Mouse (Mus musculus): Measurements from ENCODE around the gene Pcgf5.
"Not testable (repeated sequence)": the region's sequence is repeated elsewhere in the genome, so short reads cannot be mapped to it uniquely, and the experiment has no call there.

Gene Pcgf5

DNA sequence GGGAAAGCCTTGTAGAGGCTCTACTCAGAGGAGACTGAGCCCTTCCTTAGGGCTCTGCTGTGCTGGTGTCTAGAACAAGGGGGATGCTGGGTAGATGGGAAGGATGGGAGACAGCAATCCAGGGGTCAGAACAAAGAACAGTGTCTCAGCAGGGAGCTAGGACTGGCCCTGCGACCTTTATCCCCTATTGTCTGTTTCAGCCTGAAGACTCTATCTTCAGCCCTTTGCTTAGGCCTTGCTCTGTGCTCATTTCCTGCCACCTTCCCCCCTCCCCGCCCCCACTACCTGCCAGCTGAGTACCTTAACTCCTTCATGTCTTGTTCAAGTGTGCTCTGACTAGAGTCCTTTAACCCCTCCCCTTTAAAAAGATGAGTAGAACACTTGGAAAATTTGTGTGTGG is 36.3 kb downstream of the Pcgf5 start:
- in situ Hi-C loops (cut with MboI): no loop called here

DNA sequence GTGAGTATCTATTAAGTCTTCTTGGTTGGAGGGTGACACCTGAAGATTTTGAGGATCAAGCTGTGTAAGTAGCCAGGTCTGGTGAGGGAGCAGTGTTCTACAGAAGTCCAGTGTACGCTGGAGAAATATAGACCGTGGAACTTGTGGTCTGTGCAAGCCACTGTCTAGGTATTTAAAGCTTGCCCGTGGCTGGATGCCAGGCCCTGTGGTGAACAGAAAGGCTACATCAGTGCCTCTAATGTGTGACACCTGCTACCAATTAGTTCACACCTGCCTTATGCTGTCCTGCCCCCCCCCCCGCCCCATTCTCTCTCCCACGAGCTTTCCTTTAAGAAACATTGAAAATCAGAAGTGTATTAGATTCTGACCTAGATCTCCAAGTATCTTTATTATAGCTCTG is 40.4 kb downstream of the Pcgf5 start:
- in situ Hi-C loops (cut with MboI): no loop called here

GRCm38 (mm10) chr19:36390714-36391113 is 42.6 kb downstream of the Pcgf5 start:
- in situ Hi-C loops (cut with MboI): no loop called here

DNA sequence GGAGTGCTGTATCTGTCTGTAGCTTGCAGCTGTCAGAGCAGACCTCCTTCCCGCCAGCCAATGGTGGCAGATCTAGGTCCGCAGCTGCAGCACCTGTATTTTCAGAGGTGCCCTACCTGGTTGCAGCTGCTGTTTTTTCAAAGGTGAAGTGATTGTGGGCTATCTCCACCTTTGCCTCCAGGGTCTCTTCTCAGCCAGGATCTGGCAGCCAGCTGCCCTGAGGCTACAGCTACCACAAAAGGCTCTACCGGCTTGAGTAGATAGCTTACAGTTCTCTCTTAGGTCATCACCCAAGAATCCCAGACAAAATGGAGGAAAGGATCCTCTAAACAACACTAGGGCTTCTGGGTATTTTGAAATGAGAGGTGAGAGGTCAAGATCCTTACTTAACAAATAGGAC is 50.4 kb downstream of the Pcgf5 start:
- in situ Hi-C loops (cut with MboI): no loop called here

- in situ Hi-C loops (cut with MboI): no loop called here
Observed at GRCm38 (mm10) chr19:36408352-36409100, 60.4 kb downstream of the Pcgf5 start.

DNA sequence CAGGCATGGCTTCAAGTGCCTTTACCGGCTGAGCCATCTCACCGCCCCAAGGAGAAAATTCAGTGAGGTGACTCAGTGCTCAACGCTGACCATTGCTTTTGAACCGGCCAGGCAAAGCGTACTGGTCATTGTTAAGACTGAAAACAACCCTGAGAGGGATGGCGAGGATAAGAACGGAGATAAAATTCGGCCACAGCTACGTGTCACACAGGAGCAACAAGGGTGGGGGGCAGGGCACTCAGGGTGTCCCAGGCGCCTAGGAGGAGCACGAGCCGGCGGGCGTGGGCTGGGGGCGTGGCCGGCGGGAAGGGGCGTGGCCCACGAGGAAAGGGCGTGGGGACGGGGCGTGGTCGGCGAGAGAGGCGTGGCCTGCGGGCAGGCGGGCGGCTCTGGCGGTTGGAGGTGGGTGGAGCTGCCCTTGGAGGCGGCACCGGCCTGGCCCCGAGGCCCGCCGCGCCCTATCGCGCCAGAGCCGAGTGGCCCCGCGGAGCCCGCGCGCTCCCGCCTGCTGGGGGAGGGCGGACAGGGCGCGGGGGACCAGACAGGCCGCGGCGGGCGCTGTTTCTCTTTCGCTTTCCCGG is 61.3 kb downstream of the Pcgf5 start:
- in situ Hi-C loops (cut with MboI): no loop called here

- in situ Hi-C loops (cut with MboI): no loop called here
Observed at GRCm38 (mm10) chr19:36409861-36410392, 61.8 kb downstream of the Pcgf5 start.

DNA sequence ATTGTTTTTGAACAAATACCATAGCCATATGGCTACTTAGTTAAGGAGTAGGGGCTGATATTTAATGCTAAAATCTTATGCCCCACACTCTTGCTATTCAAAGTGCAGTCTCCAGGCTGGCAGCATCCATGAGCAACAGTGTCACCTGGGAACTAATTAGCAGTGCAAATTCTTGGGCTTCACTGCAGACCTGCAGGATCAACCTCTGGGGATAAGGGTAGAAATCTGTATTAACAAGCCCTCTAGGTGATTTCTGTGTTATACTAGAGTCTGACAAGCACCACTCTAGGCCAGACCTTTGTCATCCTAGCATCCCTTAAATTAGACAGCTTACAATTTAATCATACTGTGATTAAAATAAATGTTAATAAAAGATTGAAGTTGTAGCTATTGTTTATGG is 71.8 kb downstream of the Pcgf5 start:
- in situ Hi-C loops (cut with MboI): no loop called here

- in situ Hi-C loops (cut with MboI): no loop called here
Observed at GRCm38 (mm10) chr19:36427195-36427876, 79.2 kb downstream of the Pcgf5 start.

- in situ Hi-C loops (cut with MboI): no loop called here
Observed at GRCm38 (mm10) chr19:36428116-36428515, 80.0 kb downstream of the Pcgf5 start.

- in situ Hi-C loops (cut with MboI): no loop called here
Observed at GRCm38 (mm10) chr19:36429354-36429753, 81.2 kb downstream of the Pcgf5 start.

DNA sequence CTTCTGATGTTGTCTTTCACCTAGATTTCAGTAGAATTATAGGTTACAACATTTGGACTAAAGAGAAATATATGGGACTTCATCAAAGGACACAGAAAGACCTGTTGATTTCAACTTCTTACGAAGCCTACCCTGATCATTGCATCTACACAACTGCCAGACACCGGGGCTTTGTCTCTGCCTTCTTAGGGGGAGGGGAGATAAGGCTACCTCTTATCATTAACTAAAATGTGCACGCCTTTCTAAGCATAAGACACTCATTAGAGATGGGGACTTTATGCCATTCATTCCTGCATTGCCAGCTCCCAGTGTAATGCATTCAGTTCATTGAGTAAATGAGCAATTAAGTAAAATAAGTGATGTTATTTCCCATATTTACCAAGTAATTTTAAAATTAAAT is 85.1 kb downstream of the Pcgf5 start:
- in situ Hi-C loops (cut with MboI): loop anchor here (5.0 kb wide), 1 partner anchor 246 kb away; no protein-coding TSS in a partner anchor

GRCm38 (mm10) chr19:36439894-36440714 is 92.0 kb downstream of the Pcgf5 start:
- in situ Hi-C loops (cut with MboI): no loop called here

- in situ Hi-C loops (cut with MboI): no loop called here
Observed at GRCm38 (mm10) chr19:36450997-36451608, 103.0 kb downstream of the Pcgf5 start.

GRCm38 (mm10) chr19:36451731-36452130 is 103.6 kb downstream of the Pcgf5 start:
- in situ Hi-C loops (cut with MboI): no loop called here

- in situ Hi-C loops (cut with MboI): not testable (repeated sequence)
Observed at GRCm38 (mm10) chr19:36452210-36452609, 104.1 kb downstream of the Pcgf5 start.

GRCm38 (mm10) chr19:36453451-36453850 is 105.3 kb downstream of the Pcgf5 start:
- in situ Hi-C loops (cut with MboI): no loop called here

DNA sequence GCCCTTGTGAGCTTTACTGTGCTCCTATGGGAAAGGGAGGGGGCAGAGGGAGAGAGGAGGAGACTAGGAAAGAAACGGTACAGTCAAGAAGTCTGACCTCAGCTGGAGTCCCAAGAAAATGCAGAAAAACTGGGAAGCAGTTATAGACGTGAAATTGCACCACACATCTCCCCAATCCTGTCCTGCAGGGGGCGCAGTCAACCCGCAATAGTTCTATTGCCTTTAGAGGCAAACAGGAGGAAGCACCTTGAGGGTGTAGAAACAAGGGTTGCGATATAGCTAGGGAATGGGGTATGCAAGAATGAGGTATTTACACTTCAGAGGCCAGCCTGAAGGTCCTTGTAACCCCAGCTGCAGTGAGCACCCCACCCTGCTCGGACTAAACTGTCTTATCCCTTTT is 122.0 kb downstream of the Pcgf5 start:
- in situ Hi-C loops (cut with MboI): no loop called here

DNA sequence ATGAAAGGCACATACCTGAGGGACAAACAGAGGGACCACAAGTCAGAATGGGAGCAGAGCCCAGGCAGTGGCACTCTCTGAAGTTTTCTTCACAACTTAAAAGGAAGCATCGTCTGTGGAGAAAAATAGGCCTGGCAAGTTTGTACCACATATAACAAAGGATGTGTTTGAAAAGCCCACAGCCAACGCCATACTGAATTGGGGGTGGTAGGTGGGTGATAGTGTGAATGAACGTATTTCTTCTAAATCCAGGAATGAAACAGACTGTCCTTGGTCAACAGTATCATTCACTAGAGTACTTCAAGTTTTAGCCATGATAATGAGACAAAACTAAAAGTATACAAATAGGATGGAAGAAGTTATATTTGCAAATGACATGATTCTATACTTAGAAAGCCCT is 123.2 kb downstream of the Pcgf5 start:
- in situ Hi-C loops (cut with MboI): no loop called here

DNA sequence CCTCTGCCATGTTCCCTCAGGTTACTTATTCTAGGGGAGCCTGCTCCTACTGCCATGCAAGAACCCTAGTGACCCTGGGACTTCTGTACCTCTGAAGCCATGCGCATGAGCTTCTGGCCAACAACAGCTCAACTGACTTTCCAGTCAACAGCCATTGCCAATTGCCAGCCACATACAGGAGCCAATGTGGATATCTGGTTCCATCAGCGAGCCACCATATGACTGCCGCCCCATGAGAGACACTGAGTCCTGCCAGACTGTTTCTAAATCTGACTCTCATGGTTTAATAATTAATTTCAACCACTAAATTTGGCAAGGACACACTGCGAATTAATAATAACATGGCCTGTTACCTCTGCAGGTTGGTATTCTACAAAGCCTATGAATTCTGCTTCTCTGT is 128.5 kb downstream of the Pcgf5 start:
- in situ Hi-C loops (cut with MboI): no loop called here

DNA sequence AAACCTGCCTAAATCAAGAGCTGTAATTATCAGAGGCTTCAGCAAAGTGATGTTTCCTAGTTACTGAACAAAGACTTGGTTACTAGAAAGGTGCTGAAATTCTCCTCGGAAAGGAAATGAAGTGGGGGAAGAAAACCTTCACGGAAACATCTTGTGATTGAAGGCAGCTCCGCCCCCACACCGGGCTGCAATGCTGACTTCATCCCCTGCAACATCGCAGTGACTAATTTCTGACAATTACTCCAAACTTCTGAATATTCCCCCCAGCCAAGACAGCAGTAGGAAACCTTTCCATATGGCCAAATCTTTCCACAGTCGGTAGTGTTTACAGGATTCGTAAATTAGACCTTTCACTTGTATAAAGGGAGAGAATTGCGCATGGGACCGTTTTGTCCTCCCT is 129.0 kb downstream of the Pcgf5 start:
- in situ Hi-C loops (cut with MboI): no loop called here

- in situ Hi-C loops (cut with MboI): no loop called here
Observed at GRCm38 (mm10) chr19:36477684-36478083, 129.6 kb downstream of the Pcgf5 start.
